Mouse (Mus musculus): ENCODE results near the gene Kirrel. TPM values are rescaled to one million over a fixed set of nuclear protein-coding genes. Genes with fewer than 3 reads are reported as not detected.

The Kirrel gene
- polyA plus RNA-seq, 1 experiment from 2014 or later, result 2.7 TPM

DNA sequence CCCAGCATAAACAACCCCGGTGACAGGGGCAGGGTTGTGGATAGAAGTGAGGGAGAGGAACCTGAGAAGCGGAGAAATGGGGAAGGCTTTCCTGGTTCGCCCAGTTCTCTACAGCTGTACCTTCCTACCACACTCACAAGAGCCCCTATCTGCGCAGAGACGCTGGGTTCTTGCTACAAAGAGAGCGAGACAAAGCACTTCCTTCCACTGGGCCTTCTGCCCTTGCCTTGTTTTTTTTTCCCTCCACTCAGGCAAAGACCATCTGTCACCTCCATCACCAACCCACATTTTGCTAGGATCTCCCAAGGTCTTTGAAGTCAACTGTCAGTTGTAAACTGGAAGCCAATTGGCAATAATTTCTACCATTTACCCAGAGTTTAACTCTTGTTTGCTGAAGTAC lies 80.8 kb downstream of the Kirrel start:
- 48% methylated on average over 6 of the region's 6 CpGs for WGBS (ENCODE audit: insufficient replicate concordance)
- Histone ChIP-seq H3K9me3 (replicated peaks) (no peaks in the 10 kb centered on the region), H3K4me3 (no peak overlapping the region), H3K36me3 (no peaks in the 10 kb centered on the region), H3K4me1 (no peaks in the 10 kb centered on the region), H3K4me2 (no peak overlapping the region), H3K9ac (no peak overlapping the region), H3K27ac (no peak overlapping the region), H3K27me3 (replicated peaks) (no peaks in the 10 kb centered on the region)
- no peak for ATAC-seq

DNA sequence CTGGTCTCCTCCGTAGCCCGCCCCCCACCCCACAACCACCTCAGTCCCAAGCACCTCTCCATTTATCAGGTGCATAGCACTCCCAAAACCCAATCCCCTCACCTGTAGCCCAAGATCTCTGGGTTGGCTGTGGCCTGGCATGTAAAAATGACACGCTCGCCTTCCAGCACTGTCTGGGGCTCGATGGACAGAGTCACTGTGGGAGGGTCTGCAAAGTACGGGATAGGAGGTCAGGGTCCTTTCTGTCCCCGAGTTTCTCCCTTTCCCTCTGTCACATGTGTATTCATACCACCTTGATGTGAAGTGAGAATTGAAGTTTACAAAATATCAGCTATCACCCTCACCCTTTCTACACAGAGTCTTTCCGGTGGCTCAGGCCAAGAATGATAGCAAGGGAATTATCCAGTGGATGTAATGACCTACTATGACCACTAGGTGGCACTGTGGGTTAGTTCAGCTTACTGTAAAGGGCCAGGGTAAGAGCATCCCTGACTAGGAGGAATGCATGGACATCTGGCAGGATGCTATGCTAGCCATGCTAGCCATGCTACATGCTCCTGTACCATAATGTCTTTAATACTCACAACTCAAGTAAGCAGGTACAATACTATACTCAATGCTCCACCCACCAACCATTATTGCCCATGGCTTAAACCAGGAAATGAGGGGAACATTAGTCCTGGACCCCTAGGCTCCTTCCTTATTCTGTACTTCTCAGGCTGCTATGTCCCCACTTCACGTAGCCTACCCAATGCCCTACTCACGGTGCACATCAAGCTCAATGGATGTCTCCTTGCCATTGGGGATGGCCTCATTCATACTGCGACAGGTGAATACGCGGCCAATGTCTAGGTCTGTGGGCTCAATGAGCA lies 84.6 kb downstream of the Kirrel start:
- ATAC-seq, result 0 out of 2 replicates have a peak, but pooled peaks have one; percentile 46
- no peak overlapping the region for H3K4me2 ChIP-seq
- no peaks in the 10 kb centered on the region for H3K27me3 ChIP-seq (replicated peaks)
- no peak overlapping the region for H3K9ac ChIP-seq
- no peaks in the 10 kb centered on the region for H3K36me3 ChIP-seq
- 71% methylated on average over 13 of the region's 13 CpGs for WGBS (ENCODE audit: insufficient replicate concordance)
- H3K9me3 ChIP-seq (replicated peaks), result no peaks in the 10 kb centered on the region
- no peaks in the 10 kb centered on the region for H3K4me1 ChIP-seq
- no peak overlapping the region for H3K27ac ChIP-seq
- no peak overlapping the region for H3K4me3 ChIP-seq

DNA sequence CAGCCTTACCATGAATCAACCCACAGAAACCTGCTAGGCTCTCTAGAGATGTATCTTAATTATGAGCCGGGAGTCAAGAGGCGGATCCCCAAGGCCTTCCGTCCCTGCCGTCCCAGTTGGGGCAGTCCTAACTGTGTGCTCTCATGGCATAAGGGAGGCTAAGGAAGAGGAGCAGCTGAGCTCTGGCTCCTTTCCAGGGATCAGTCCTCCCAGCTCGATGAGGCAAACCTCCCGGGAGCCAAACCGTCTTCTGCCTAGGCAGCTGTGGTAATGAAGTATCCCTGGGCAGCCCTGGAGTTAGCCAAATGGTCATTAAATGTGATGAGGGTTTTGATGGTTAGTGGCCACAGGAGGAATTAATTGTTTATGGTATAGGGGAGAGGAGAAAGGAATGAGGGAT lies 87.4 kb downstream of the Kirrel start:
- no peaks in the 10 kb centered on the region for H3K9me3 ChIP-seq (replicated peaks)
- no peak for ATAC-seq
- H3K36me3 ChIP-seq, result no peaks in the 10 kb centered on the region
- no peak overlapping the region for H3K9ac ChIP-seq
- H3K4me1 ChIP-seq, result no peaks in the 10 kb centered on the region
- no peaks in the 10 kb centered on the region for H3K27me3 ChIP-seq (replicated peaks)
- H3K4me2 ChIP-seq, result no peak overlapping the region
- H3K4me3 ChIP-seq, result no peak overlapping the region
- WGBS (ENCODE audit: insufficient replicate concordance), result 74% methylated on average over 7 of the region's 7 CpGs
- H3K27ac ChIP-seq, result no peak overlapping the region

DNA sequence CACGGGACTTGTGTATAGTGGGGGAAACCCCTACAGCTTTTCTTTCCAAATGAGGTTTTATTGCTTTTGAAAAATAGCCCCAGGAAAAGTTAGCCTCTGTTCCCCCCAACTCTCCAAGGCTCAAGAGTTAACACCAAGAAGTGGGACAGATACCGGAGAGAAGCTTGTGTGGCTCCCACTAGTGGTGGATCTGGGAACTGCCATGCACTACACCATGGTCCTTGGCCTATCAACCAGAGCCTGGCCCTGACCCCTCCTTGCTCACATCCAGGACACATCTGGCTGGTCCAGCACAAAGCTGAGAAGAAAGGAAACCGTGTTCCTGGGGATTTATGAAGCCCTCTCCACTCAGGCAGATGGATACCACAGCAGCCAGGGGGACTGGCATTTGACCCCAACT lies 92.3 kb downstream of the Kirrel start:
- Histone ChIP-seq H3K27ac (no peak overlapping the region), H3K4me3 (no peak overlapping the region), H3K9ac (no peak overlapping the region), H3K4me2 (no peak overlapping the region), H3K9me3 (replicated peaks) (no peaks in the 10 kb centered on the region), H3K36me3 (no peaks in the 10 kb centered on the region), H3K27me3 (replicated peaks) (no peaks in the 10 kb centered on the region), H3K4me1 (no peaks in the 10 kb centered on the region)
- ATAC-seq, result no peak
- 64% methylated on average over 3 of the region's 3 CpGs for WGBS (ENCODE audit: insufficient replicate concordance)

DNA sequence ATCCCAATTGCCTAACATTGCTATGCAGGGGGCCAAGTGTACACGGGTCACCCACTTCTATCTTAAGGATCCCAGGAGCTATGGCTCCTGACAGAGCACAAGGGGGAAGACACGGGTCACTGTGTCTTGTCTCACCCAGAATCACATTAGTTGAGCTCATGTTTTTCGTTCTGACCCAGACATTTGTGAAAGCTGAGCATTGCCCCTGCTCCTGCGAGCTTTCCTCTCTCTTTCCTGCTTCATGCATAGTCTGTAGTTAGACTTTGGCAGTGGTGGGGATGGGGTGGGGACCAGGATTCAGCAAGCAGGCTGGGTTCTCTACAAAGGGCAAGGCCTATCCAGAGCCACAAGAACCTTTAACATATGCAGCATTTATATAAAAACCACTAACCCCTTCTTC lies 94.8 kb downstream of the Kirrel start:
- H3K4me3 ChIP-seq, result no peak overlapping the region
- no peaks in the 10 kb centered on the region for H3K4me1 ChIP-seq
- WGBS (ENCODE audit: insufficient replicate concordance), result 63% methylated on average over 4 of the region's 4 CpGs
- no peaks in the 10 kb centered on the region for H3K27me3 ChIP-seq (replicated peaks)
- H3K36me3 ChIP-seq, result no peaks in the 10 kb centered on the region
- no peak for ATAC-seq
- H3K27ac ChIP-seq, result no peak overlapping the region
- no peak overlapping the region for H3K4me2 ChIP-seq
- H3K9me3 ChIP-seq (replicated peaks), result no peaks in the 10 kb centered on the region
- H3K9ac ChIP-seq, result no peak overlapping the region

DNA sequence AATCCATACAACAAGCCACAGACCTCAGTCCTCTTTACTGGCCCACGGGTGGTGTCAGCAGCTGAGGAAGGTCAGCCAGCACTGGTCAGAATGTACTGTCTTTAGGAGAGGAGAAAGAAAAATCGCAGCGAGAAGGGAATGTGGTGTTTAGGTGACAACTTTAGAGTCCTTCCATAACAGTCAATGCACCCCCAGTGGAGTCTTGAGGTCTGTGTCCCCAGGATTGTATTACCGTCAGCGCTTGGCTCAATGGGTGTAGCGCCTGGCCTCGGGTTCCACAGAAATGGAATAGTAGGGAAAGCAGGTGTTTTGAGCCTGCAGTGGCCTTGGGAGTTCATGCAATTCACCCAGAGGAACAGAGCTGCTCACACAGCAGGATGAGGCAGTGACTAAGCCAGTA lies 95.2 kb downstream of the Kirrel start:
- WGBS (ENCODE audit: insufficient replicate concordance), result 78% methylated on average over 7 of the region's 7 CpGs
- H3K9me3 ChIP-seq (replicated peaks), result no peaks in the 10 kb centered on the region
- no peaks in the 10 kb centered on the region for H3K27me3 ChIP-seq (replicated peaks)
- ATAC-seq, result no peak
- no peak overlapping the region for H3K4me3 ChIP-seq
- H3K4me1 ChIP-seq, result no peaks in the 10 kb centered on the region
- H3K36me3 ChIP-seq, result no peaks in the 10 kb centered on the region
- no peak overlapping the region for H3K9ac ChIP-seq
- H3K4me2 ChIP-seq, result no peak overlapping the region
- H3K27ac ChIP-seq, result no peak overlapping the region

DNA sequence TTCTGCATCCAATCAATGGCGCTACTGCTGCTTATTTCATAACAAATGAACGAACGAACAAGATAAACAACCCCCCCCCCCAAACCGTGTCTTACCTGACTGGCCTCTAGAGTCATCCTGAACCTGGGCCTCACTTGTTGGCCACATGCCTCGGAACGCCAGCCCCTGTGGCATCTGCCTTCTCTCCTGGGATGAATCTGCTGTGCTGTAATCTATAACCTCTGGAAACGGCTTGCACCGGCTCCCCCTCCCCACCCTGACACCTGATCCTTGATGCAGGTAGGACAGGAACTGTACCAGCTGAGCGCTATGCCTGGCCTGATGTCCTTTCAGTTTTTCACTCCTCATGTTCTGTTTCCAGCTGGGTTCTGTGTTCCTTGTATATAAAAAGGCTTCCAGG lies 96.9 kb downstream of the Kirrel start:
- no peaks in the 10 kb centered on the region for H3K9me3 ChIP-seq (replicated peaks)
- no peak for ATAC-seq
- no peaks in the 10 kb centered on the region for H3K36me3 ChIP-seq
- no peak overlapping the region for H3K9ac ChIP-seq
- no peaks in the 10 kb centered on the region for H3K4me1 ChIP-seq
- WGBS (ENCODE audit: insufficient replicate concordance), result 70% methylated on average over 9 of the region's 9 CpGs
- no peak overlapping the region for H3K4me3 ChIP-seq
- H3K27ac ChIP-seq, result no peak overlapping the region
- H3K4me2 ChIP-seq, result no peak overlapping the region
- H3K27me3 ChIP-seq (replicated peaks), result no peaks in the 10 kb centered on the region

DNA sequence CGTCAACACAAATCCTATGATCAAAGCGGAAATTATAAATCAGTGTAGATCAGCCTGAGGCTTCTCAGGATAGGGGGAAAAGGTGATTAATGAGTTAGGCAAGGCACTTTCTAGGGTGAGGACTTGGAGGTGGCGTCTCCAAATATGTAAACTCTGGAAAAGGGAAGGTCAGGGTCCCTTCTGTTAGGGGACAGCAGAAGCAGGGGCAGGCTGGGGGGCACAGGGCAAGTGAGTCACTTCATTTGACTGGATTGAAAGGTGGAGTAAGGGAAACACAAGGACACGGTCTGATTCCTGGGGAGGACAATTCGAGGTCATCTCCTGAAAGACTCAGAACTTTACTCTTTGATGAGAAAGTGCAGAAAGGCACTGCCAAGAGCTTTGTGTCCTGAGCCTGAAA lies 97.6 kb downstream of the Kirrel start:
- WGBS (ENCODE audit: insufficient replicate concordance), result 62% methylated on average over 5 of the region's 5 CpGs
- no peak overlapping the region for H3K4me2 ChIP-seq
- no peak overlapping the region for H3K27ac ChIP-seq
- H3K9me3 ChIP-seq (replicated peaks), result no peaks in the 10 kb centered on the region
- ATAC-seq, result no peak
- no peaks in the 10 kb centered on the region for H3K27me3 ChIP-seq (replicated peaks)
- no peaks in the 10 kb centered on the region for H3K36me3 ChIP-seq
- no peak overlapping the region for H3K4me3 ChIP-seq
- H3K4me1 ChIP-seq, result no peaks in the 10 kb centered on the region
- no peak overlapping the region for H3K9ac ChIP-seq

DNA sequence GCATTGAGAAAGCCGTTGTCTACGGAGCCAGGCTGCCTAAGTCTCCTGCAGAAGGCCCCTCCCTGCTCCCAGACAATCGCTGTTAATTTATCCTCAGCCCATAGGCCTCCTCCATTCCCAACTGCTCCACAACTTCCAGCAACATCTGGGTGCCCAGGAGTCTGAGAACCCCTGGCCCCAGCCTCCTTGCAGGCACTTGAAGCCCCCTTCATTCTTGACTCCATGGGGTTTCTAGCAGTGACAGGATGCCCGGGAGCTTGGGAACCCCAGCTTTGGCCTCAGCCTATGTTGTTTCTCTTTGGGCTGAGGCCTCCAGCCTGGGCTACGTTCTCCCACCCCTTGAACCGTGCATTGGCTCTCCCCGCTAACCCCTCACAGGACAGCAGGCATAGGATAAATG lies 98.4 kb downstream of the Kirrel start:
- no peak overlapping the region for H3K27ac ChIP-seq
- no peak overlapping the region for H3K4me2 ChIP-seq
- no peak overlapping the region for H3K9ac ChIP-seq
- WGBS (ENCODE audit: insufficient replicate concordance), result 70% methylated on average over 7 of the region's 7 CpGs
- H3K27me3 ChIP-seq (replicated peaks), result no peaks in the 10 kb centered on the region
- no peaks in the 10 kb centered on the region for H3K4me1 ChIP-seq
- H3K9me3 ChIP-seq (replicated peaks), result no peaks in the 10 kb centered on the region
- H3K4me3 ChIP-seq, result no peak overlapping the region
- no peak for ATAC-seq
- no peaks in the 10 kb centered on the region for H3K36me3 ChIP-seq

DNA sequence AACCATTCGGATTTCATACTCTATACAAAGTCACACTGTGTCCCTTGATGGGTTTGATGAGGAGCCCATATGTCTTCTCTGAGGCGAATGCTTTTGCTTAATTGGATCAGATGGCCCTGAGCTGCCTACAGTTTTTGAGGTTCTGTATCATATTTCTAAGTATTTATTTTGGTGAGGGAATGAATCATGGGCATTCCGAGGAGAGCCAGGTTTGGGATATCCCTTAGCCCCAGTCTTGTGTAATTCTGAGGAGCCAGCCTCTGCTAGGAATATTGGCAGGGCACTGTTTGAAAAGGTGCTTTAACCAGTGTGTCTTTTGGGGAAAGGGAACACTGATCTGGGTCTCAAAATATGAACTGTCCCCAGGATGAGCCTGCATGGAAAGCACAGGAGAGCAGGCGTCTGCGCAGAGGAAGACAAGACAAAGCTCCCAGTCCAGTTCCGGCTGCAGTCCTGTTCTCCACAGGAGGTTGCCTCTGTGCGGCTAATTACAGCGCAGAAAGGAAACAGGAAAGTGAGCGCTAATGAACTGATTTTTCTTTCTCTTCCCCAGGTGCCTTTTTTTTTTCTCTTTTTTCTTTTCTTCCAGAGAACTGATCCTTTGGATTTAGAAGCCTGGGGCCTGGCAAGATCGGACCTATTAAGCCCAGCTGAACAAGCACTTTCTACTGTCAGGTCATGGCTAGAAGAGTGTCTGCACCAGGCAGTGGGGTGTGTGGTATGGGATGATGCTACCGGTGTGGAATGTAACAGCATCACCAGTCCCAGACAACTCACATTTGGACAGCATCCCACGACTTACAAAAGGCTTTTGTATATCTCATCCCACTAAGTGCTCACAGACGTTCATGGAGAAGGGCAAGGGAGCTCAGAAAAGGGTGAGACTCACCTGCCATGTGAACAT lies 101.7 kb downstream of the Kirrel start:
- H3K27ac ChIP-seq, result no peak overlapping the region
- H3K9me3 ChIP-seq (replicated peaks), result no peaks in the 10 kb centered on the region
- H3K4me1 ChIP-seq, result no peaks in the 10 kb centered on the region
- WGBS (ENCODE audit: insufficient replicate concordance), result 59% methylated on average over 13 of the region's 13 CpGs
- no peak overlapping the region for H3K9ac ChIP-seq
- no peak overlapping the region for H3K4me2 ChIP-seq
- H3K4me3 ChIP-seq, result no peak overlapping the region
- H3K36me3 ChIP-seq, result no peaks in the 10 kb centered on the region
- no peaks in the 10 kb centered on the region for H3K27me3 ChIP-seq (replicated peaks)
- ATAC-seq, result no peak

DNA sequence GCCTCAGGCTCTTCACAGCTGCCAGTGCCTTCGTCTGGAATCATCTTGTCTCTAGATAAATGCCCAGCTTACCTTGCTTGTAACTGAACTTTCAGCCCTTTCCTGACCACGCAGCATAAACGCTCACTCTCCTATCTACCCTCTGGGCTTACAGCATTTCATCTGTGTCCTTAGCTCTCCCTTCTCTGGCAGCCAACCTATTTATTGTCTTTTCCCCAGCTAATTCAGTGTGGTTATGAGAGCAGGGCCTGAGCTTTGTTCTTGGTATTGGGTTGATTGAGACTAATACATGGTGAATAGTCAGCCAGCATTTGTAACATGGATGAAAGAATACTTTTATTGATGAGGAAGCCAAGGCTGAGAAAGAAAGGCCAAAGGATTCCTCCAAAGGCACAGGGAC lies 102.4 kb downstream of the Kirrel start:
- WGBS (ENCODE audit: insufficient replicate concordance), result 53% methylated on average over 3 of the region's 3 CpGs
- no peaks in the 10 kb centered on the region for H3K9me3 ChIP-seq (replicated peaks)
- H3K9ac ChIP-seq, result no peak overlapping the region
- H3K4me1 ChIP-seq, result no peaks in the 10 kb centered on the region
- H3K4me2 ChIP-seq, result no peak overlapping the region
- no peak for ATAC-seq
- H3K36me3 ChIP-seq, result no peaks in the 10 kb centered on the region
- no peaks in the 10 kb centered on the region for H3K27me3 ChIP-seq (replicated peaks)
- no peak overlapping the region for H3K27ac ChIP-seq
- H3K4me3 ChIP-seq, result no peak overlapping the region

DNA sequence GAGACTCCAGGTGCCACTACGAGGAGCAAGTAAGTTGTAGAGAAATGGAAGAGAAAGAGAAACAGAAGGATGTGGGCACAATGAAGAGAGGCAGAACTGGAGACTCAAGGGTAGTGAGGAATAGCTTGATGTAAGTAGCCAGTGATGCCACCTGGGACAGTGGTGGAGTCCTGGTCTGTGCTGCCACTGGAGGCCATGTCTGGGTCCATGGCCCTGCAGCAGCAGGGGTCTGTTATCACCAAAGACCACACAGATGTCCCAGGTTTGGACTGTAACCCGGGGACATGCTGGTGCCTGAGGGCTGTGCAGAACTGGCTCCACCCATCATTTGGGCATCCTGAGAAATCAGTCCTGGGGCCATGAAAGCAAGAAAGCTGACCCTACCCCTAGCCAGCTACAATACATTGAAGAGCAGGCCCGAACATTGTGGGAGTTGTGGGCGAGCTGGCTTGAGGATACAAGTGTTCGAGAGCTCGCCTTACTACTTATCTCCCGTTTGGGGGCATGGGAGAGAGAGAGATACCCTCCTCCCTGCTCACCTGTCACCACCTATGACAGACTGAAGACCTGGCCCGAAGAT lies 107.1 kb downstream of the Kirrel start:
- H3K4me3 ChIP-seq, result no peak overlapping the region
- H3K9ac ChIP-seq, result no peak overlapping the region
- H3K9me3 ChIP-seq (replicated peaks), result no peaks in the 10 kb centered on the region
- H3K27me3 ChIP-seq (replicated peaks), result no peaks in the 10 kb centered on the region
- ATAC-seq, result no peak
- no peak overlapping the region for H3K4me2 ChIP-seq
- H3K27ac ChIP-seq, result no peak overlapping the region
- H3K36me3 ChIP-seq, result no peaks in the 10 kb centered on the region
- no peaks in the 10 kb centered on the region for H3K4me1 ChIP-seq
- 55% methylated on average over 8 of the region's 8 CpGs for WGBS (ENCODE audit: insufficient replicate concordance)

Data from liver, embryonic 12.5 days (tissue).